8 mouse cellular contexts compared by ENCODE assay signal in the genomic region with DNA sequence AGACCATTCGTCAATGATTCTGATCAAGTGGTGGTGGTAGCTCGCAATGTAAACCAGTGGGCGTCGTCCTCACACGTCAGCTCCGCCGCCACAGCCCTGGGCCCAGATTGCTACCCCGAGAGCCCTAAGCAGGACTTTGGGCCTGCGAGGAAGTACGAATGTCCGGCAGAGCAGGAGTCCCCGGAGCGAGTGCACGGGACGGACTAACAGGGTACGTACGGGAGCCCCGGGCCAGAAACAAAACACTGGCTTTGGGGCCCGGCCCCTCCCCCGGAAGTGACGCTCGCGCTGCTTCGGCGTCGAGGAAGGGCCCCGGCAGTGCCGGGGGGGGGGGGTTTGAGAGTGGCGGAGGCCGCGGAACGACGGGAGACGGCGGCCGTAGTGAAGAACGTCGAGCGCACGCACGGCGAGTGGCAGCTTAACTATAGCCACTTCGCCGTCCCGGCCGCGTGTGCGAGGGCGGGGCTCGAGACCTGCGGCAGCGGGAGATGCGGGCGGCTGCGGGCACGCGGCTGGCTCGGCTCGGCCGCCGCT. TPM values are rescaled to one million over a fixed set of nuclear protein-coding genes. Genes with fewer than 3 reads are reported as not detected.
DNase-seq lines count a peak whose midpoint lies in the region; ATAC-seq and TF ChIP-seq lines count a peak whose summit lies in the region.

A gene (plus strand): TSS at position 326 of the 534 bp plus-strand sequence.

- peak within 1 kb of the TSS; percentile 63 for H3K4me2 ChIP-seq in heart, embryonic 11.5 days
- H3K4me2 ChIP-seq in kidney, postnatal 0 days (ENCODE audit: low read length) = peak within 1 kb of the TSS; percentile 78
- peak within 1 kb of the TSS; percentile 91 for H3K4me2 ChIP-seq in liver, embryonic 11.5 days
- peak within 1 kb of the TSS; percentile 81 for H3K4me2 ChIP-seq in stomach, embryonic 14.5 days (replicated peaks; ENCODE audit: low read depth, low read length)

- H3K27me3 ChIP-seq in heart, embryonic 11.5 days (ENCODE audit: control insufficient read depth, insufficient read depth, low read length) = no peaks in the 10 kb centered on the region
- no peaks in the 10 kb centered on the region for H3K27me3 ChIP-seq in kidney, postnatal 0 days (ENCODE audit: insufficient read depth, low read length)
- H3K27me3 ChIP-seq in liver, embryonic 11.5 days (replicated peaks; ENCODE audit: control insufficient read depth, insufficient read depth, low read length) = no peaks in the 10 kb centered on the region
- H3K27me3 ChIP-seq in stomach, embryonic 14.5 days (ENCODE audit: control insufficient read depth, insufficient read depth, low read length) = no peaks in the 10 kb centered on the region

- H3K27ac ChIP-seq in heart, embryonic 11.5 days (ENCODE audit: low read depth, low read length) = peak within 1 kb of the TSS; percentile 99
- peak within 1 kb of the TSS; percentile 100 for H3K27ac ChIP-seq in kidney, postnatal 0 days
- H3K27ac ChIP-seq in liver, embryonic 11.5 days (ENCODE audit: low read depth, low read length) = peak within 1 kb of the TSS; percentile 97
- peak within 1 kb of the TSS; percentile 99 for H3K27ac ChIP-seq in stomach, embryonic 14.5 days (ENCODE audit: low read length)

- TF ChIP-seq CTCF in kidney, postnatal 0 days (IDR thresholded peaks at IDR 0.05; ENCODE audit: low read depth) = no peak

- H3K9ac ChIP-seq in heart, embryonic 11.5 days (ENCODE audit: low read depth, low read length) = peak within 1 kb of the TSS; percentile 99
- H3K9ac ChIP-seq in kidney, postnatal 0 days (ENCODE audit: low read depth, low read length) = peak within 1 kb of the TSS; percentile 96
- H3K9ac ChIP-seq in liver, embryonic 11.5 days (ENCODE audit: low read depth, low read length) = peak within 1 kb of the TSS; percentile 97
- peak within 1 kb of the TSS; percentile 98 for H3K9ac ChIP-seq in stomach, embryonic 14.5 days (replicated peaks; ENCODE audit: low read depth, low read length)

- no peaks in the 10 kb centered on the region for H3K9me3 ChIP-seq in heart, embryonic 11.5 days (replicated peaks; ENCODE audit: control insufficient read depth, low read length)
- H3K9me3 ChIP-seq in kidney, postnatal 0 days (replicated peaks; ENCODE audit: low read length) = no peaks in the 10 kb centered on the region
- H3K9me3 ChIP-seq in liver, embryonic 11.5 days (ENCODE audit: control insufficient read depth, low read length) = no peaks in the 10 kb centered on the region
- H3K9me3 ChIP-seq in stomach, embryonic 14.5 days (ENCODE audit: control insufficient read depth, low read depth, low read length) = no peaks in the 10 kb centered on the region

- peak within 1 kb of the TSS; percentile 71 for H3K4me3 ChIP-seq in heart, embryonic 11.5 days (ENCODE audit: low read depth, low read length)
- H3K4me3 ChIP-seq in kidney, postnatal 0 days (replicated peaks; ENCODE audit: low read depth, low read length) = peak within 1 kb of the TSS; percentile 81
- peak within 1 kb of the TSS; percentile 80 for H3K4me3 ChIP-seq in liver, embryonic 11.5 days (ENCODE audit: low read depth, low read length)
- peak within 1 kb of the TSS; percentile 90 for H3K4me3 ChIP-seq in stomach, embryonic 14.5 days (ENCODE audit: low read depth, low read length)

- no peaks in the 10 kb centered on the region for H3K36me3 ChIP-seq in heart, embryonic 11.5 days (ENCODE audit: control insufficient read depth, insufficient read depth, low read length)
- no peaks in the 10 kb centered on the region for H3K36me3 ChIP-seq in kidney, postnatal 0 days (ENCODE audit: insufficient read depth, low read length)
- no peaks in the 10 kb centered on the region for H3K36me3 ChIP-seq in liver, embryonic 11.5 days (ENCODE audit: control insufficient read depth, insufficient read depth, low read length)
- H3K36me3 ChIP-seq in stomach, embryonic 14.5 days (ENCODE audit: control insufficient read depth, insufficient read depth, low read length) = no peaks in the 10 kb centered on the region

- peak; percentile 75 for ATAC-seq in erythroblast, adult 5-6 weeks (replicated peaks; ENCODE audit: low FRiP score, poor library complexity, severe bottlenecking)
- peak; percentile 89 for ATAC-seq in heart, embryonic 11.5 days (replicated peaks; ENCODE audit: insufficient number of reproducible peaks, low FRiP score, low TSS enrichment)
- ATAC-seq in kidney, postnatal 0 days (replicated peaks; ENCODE audit: low FRiP score, low read depth) = peak; percentile 89
- ATAC-seq in liver, embryonic 11.5 days (replicated peaks; ENCODE audit: low FRiP score) = peak; percentile 86
- ATAC-seq in stomach, embryonic 14.5 days (ENCODE audit: insufficient number of reproducible peaks, insufficient read depth, low FRiP score, low read depth) = peak; percentile 92

- WGBS in heart, embryonic 11.5 days (ENCODE audit: insufficient replicate concordance) = under 1% methylated on average over 54 of the region's 61 CpGs
- 1% methylated on average over 61 of the region's 61 CpGs for WGBS in kidney, postnatal 0 days
- under 1% methylated on average over 61 of the region's 61 CpGs for WGBS in liver, embryonic 11.5 days
- WGBS in stomach, embryonic 14.5 days = under 1% methylated on average over 60 of the region's 61 CpGs

- peak; percentile 94 to 96 for DNase-seq in B cell, adult 2 months
- peak; percentile 94 for DNase-seq in brain, adult 2 months (ENCODE audit: low read depth, low spot score)
- peak; percentile 93 for DNase-seq in kidney, postnatal 0 days (ENCODE audit: low spot score)
- peak; percentile 97 for DNase-seq in liver, embryonic 11.5 days (ENCODE audit: low spot score)
- DNase-seq in naive thymus-derived CD4-positive, alpha-beta T cell, adult 2 months (ENCODE audit: low read depth) = peak; percentile 95

- peaks cover 12% of the 10 kb centered on the region for H3K4me1 ChIP-seq in heart, embryonic 11.5 days (ENCODE audit: control insufficient read depth, insufficient read depth, low read length)
- peaks cover 18% of the 10 kb centered on the region; the same call in 1 of the 2 replicates for H3K4me1 ChIP-seq in kidney, postnatal 0 days (replicated peaks; ENCODE audit: insufficient read depth, low read length)
- peaks cover 23% of the 10 kb centered on the region for H3K4me1 ChIP-seq in liver, embryonic 11.5 days (replicated peaks; ENCODE audit: control insufficient read depth, insufficient read depth, low read length)
- H3K4me1 ChIP-seq in stomach, embryonic 14.5 days (ENCODE audit: control insufficient read depth, insufficient read depth, low read length) = peaks cover 7% of the 10 kb centered on the region; the same call in 1 of the 2 replicates

RNA-seq across cellular contexts. Expression of the gene that starts here (rescaled TPM):
- total RNA-seq in erythroblast, adult 5-6 weeks (2015; ENCODE audit: low replicate concordance) = 96.8 and 101 TPM in 2 replicates
- total RNA-seq in erythroblast, adult 5-6 weeks (2017; ENCODE audit: low replicate concordance) = 75.8 and 94.4 TPM in 2 replicates
- 18.0 and 21.0 TPM in 2 replicates for polyA plus RNA-seq in heart, embryonic 11.5 days (2014; fragmentation: Nextera tagmentation; extraction: Ambion mirVana)
- polyA plus RNA-seq in kidney, postnatal 0 days (2015; fragmentation: Nextera tagmentation; extraction: Ambion mirVana) = 21.4 and 22.0 TPM in 2 replicates
- 17.8 and 20.9 TPM in 2 replicates for polyA plus RNA-seq in liver, embryonic 11.5 days (2014; fragmentation: Nextera tagmentation; extraction: Ambion mirVana)
- polyA plus RNA-seq in stomach, embryonic 14.5 days (2014; fragmentation: Nextera tagmentation; extraction: Ambion mirVana) = 35.7 and 38.2 TPM in 2 replicates

Comparison
In these comparisons a context has a peak if more than half of its experiments do, and no peak if none do; other contexts are left out.
1. Peak in every context shown above with its lines: DNase-seq, ATAC-seq, H3K4me3 ChIP-seq and H3K27ac ChIP-seq.